Mouse (Mus musculus) mature B cell (primary cell): ENCODE results near the gene Cdk2ap2.
"Not testable (repeated sequence)": the region's sequence is repeated elsewhere in the genome, so short reads cannot be mapped to it uniquely, and the experiment has no call there.

Experiments
- in situ Hi-C: fragments of 300-500 bp; cut with MboI; formaldehyde crosslinking; loops from 2 replicates; pipeline ENCODE4 v1.14.3; 2019

The Cdk2ap2 gene

DNA sequence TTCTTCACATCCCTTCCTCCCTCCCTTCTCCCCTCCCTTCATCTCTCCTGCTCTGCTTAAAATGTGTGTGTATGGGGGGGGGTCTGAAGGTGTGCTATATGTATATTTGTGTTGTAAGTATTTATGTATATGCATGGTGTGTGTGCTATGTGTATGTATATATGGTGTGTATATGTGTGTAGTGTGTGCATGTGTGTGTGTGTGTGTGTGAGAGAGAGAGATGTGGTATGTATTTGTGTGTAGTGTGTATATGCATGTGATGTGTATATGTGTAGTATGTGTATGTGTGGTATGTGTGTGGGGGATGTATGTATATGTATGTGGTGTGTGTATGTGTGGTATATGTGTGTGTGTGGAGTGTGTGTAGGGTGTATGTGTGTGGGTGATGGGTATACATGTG, 30.1 kb upstream of the Cdk2ap2 start:
- in situ Hi-C loops, result no loop called here

- in situ Hi-C loops, result not testable (repeated sequence)
Observed at GRCm38 (mm10) chr19:4068242-4068641, 28.7 kb upstream of the Cdk2ap2 start.

DNA sequence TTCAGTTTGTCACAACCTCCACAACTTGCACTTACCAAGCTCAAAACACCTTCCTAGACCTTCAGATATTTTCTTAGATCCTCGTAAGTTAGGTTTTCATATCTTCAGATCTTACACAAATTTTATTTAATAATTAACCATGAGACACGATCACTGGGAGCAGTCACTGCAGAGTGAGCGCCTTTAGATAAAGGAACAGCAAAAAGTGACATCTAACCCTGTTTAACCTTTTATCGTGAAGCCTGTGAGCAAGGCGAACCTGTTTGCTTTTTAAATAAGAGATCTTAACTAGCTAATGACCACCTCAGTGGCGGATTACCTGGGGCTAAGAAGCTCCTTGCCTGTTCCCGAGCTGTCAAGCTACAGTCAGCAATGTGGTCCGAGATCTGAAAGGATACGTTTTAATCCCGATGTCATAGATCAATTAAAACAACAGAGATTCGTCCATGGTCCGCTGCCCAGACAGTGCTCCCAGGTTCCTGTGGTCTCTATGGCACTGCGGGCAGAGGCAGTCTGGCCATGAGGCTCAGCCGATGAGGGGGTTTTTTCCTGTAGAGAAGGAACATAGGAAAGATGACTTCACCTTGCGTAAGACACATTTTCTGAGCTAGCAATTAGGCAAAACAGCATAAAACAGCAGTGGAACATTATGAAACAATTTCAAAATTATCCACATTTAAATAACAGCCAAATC, 28.1 kb upstream of the Cdk2ap2 start:
- in situ Hi-C loops, result no loop called here

DNA sequence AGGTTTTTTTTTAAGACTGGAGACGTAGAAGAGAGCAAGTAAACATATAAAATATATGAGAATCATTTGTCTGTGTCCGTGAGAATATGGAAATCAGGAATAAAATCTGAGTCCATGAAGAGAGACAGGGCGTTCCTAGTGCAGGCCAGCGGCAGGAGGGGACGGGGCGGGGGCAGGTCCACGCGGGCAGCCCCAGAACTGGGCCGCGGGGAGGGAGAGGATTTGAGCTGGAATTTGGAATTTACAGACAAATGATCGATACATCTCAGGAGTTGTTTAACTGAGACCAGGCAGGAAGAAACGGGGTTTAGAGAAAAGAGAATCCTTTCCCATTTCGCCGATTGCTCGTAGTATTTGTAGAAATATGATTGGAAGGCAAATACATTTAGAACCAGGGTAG, 26.7 kb upstream of the Cdk2ap2 start:
- in situ Hi-C loops, result no loop called here

GRCm38 (mm10) chr19:4070756-4071155, 26.2 kb upstream of the Cdk2ap2 start:
- in situ Hi-C loops, result no loop called here

DNA sequence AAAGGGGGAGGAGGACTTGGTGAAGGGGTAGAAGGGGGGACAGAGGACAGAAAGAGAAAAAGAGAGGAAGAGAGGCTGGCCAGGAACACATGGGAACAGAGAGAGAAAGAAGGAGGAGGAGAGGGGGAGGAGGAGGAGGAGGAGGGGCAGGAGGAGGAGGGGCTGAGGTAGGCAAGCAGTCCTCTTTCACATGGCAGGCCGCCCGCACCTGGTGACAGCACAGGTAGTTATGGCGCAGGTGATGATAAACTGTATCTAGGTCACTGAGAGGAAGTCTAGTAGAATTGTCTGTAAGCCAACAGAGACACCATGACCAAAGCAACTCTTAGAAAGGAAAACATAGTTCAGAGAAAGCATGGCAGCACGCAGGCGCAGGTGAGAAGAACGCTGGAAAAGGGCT, 25.6 kb upstream of the Cdk2ap2 start:
- in situ Hi-C loops, result no loop called here

- in situ Hi-C loops, result no loop called here
Observed at GRCm38 (mm10) chr19:4072706-4073424, 24.1 kb upstream of the Cdk2ap2 start.

DNA sequence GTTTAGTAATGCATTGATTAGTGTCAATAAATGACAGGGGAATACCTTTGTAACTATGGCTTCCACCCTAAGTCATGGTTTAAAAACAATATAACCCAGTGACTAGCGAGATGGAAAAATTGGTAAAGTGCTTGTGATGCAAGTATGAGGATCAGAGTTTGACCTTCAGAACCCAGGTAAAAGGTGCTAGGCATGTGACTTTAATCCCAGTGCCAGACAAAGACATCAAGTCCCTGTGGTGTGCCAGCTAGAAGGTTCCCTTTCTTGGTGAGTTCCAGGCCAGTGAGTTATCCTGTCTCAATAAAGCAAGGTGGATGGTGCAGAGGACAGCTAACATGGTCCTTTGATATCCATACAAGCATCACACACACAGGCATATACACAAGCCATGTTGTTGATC, 21.5 kb upstream of the Cdk2ap2 start:
- in situ Hi-C loops, result no loop called here

DNA sequence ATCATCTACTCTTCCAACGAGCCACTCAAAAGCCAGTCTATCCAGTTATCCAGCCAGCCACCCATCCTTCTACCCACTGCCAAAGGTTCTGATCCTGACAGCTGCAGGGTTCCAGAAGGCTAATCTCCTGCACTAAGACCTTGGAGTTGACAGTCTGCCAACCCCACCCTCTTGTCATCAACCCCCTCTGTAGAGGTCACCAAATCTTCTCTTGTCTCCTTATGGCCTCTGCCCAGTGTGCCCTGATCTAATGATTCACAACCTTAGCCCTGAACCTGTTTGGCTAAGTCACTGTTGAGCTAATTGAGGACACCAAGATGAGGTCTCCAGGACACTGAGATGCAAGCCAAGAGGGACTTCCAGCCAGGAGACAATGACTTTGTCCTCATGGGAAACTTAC, 17.4 kb upstream of the Cdk2ap2 start:
- in situ Hi-C loops, result no loop called here

GRCm38 (mm10) chr19:4080511-4081009, 16.4 kb upstream of the Cdk2ap2 start:
- in situ Hi-C loops, result no loop called here

DNA sequence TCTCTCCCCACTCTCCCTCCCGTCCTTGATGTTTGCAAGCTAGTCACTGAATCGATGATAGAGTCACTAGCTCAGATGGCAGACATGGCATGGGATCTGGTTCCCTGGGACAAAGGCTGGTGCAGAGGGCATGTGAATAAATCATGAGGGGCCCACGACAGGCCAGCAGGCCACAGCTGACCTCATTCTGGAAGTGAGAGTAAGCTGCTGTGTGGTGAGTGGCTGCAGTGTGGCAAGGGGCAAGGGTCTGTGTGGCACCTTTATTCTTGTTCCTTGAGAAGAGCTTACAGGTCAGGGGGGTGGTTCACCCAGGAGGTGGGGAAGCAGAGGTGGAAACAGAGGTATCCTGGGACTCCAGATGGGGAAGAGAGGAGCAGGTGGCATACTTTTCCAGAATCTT, 15.6 kb upstream of the Cdk2ap2 start, which contains the start of gene Cabp2:
Gene Cabp2 (plus strand): TSS at position 185 of the 400 bp plus-strand sequence.
- in situ Hi-C loops, result no loop called here

- in situ Hi-C loops, result no loop called here
Observed at GRCm38 (mm10) chr19:4082219-4082965, 14.6 kb upstream of the Cdk2ap2 start.

DNA sequence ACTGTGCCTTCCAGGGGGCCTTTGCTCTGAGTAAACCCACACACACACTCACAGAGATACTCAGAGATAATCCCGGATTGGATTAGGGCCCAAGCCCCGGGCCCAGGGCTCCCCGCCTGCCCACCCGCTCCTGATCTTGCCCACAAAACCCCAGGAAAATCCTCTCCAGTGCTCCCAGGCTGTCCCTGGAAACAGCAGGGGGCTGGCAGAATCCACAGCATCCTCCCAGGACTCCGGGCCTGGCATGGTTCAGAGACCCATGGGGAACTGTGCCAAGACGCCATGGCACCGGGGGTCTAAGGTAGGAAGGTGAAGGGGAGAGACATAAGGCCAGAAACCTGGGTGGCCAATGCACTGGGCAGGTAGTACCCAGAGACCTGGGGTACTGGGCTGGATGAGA, 13.7 kb upstream of the Cdk2ap2 start:
- in situ Hi-C loops, result no loop called here

DNA sequence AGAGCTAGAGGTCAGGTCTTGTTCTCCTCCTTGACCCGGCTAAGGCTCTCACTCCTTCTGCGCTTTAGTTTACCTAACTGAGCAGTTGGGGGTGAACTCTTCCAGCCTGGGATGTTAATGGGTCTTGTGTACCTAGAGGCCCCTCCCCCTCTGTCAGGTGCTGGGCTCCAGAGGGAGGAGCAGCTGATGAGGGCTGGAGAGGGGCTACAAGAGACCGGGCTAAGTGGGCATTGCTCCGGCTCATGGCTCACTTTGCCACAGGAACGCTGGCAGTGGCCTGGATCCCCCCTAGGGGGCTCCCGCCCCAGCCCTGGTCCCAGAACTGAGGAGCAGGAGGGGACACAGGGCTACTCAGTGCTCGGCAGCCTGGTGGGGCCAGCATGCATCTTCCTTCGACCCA, 13.2 kb upstream of the Cdk2ap2 start:
- in situ Hi-C loops, result no loop called here

GRCm38 (mm10) chr19:4084984-4085383, 12.0 kb upstream of the Cdk2ap2 start:
- in situ Hi-C loops, result no loop called here

DNA sequence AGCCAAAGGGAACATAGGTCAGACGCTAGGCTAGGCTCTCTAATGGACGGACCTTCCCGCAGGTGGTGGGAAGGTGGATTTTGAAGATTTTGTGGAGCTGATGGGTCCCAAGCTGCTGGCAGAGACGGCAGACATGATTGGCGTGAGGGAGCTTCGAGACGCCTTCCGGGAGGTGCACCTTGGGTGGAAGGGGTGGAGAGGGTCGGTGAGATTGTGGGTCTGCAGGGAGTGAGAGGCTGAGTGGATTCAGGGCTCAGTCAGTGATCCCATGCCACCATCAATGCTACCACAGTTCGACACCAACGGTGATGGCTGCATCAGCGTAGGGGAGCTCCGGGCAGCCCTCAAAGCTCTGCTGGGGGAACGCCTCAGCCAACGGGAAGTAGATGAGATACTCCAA, 10.8 kb upstream of the Cdk2ap2 start:
- in situ Hi-C loops, result no loop called here

DNA sequence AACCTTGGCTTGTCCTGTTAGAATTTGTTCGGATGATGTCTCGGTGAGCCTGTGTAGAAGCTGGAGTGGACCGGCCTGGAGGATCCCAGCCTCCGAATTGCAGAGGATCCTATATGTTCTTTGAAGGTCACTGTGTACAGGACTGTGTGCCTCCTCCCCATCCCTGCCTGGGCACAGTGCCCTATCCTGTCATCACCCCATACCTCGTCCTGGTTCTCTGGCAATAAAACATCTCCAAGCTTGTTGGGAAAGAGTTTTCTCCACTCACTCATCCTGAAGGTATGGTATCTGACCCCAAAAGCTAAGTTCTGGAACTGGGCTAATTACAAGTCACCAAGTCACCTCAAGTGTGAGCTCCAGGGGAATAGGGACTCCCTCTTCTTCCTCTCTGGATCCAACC, 9.9 kb upstream of the Cdk2ap2 start:
- in situ Hi-C loops, result no loop called here

DNA sequence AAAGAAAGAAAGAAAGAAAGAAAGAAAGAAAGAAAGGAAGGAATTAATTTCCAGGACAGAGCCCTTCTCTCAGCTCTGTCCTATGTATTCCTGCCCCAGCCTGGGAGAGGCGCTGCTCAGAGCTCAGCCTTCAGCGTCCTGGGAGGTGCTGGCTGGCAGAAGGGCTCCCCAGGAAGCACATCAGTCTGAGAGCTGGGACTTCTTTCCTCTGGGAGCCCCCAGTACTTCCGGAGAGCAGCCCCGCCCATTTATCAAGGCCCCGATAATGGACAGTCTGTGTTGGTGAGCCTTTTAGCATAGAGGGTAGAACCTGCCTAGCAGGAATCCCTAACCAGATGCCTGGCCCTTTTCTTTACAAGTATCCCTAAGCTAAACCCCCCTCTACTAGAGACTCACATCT, 8.8 kb upstream of the Cdk2ap2 start:
- in situ Hi-C loops, result no loop called here

DNA sequence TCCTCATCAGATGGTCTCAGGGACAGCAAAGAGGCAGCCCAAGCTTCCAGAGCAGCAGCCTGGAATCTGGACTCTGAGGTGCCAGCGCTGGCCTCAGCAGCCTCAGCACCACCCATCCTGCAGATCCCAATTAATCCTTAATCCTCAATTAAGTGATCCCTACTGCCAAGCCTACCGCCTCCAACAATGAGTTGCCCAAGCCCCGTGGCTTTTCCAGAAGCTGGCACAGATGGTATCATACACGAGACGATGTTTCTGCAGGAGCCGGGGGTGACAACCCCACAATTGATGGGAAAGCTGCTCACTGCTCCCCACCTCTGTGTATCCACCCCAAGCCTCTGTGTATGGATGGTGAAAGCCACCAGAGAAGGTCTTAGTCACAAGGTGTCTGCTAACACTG, 7.9 kb upstream of the Cdk2ap2 start:
- in situ Hi-C loops, result no loop called here

DNA sequence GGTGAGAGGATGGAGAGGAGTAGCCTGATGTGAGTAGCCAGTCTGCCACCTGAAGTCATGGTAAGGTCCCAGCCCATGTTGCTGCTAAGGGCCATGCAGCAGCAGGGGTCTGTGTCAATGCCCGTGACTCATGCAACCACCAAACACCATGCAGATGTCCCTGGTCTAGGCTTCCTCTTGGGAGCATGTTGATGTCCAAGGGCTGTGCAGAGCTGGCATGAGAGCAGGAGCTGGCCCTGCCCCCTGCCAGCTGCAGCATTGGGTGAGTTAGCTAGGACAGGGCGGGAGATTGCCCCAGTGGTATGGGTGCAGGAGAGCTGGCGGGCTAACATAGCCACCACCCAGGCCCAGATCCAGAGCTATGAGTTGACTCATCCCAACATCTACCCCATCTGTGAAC, 6.5 kb upstream of the Cdk2ap2 start:
- in situ Hi-C loops, result no loop called here

DNA sequence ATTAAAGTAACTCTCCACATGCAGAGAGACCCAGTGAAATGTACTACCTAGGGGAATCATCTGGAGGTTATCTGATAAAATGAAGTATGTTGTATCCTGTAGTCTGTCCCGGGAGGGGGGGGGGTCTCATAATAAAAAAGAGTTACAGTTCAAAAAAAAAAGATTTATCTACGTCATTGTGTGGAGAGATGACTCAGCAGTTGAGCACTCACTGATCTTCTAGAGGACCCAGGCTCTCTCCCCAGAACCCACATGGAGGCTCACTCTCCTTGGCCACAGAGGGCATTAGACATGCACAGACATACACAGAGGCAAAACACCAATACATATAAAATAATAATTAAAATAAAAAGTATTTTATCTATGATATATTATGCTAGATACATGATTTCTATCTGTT, 5.6 kb upstream of the Cdk2ap2 start:
- in situ Hi-C loops, result no loop called here

GRCm38 (mm10) chr19:4092750-4093149, 4.2 kb upstream of the Cdk2ap2 start:
- in situ Hi-C loops, result no loop called here

DNA sequence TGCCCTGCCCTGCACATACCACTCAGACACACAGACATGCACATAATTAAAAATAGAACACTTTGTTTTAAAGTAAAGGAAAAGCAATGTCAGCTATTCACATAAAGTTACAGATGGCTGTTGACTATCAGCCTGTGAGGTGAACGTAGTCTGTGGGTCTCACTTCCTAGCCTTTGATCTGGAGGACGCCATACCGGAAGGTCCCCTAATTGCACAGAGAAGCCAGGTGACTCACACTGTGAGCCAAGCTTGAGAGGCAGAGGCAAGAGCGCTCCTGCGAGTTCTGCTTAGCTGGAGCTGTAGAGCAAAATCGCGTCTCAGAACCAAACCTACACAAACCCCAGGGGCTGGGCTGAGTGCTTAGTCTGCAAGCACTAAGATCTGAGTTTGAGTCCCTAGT, 3.2 kb upstream of the Cdk2ap2 start:
- in situ Hi-C loops, result no loop called here
